Mouse (Mus musculus) midbrain, embryonic 14.5 days (tissue): ENCODE results near the gene Art4. TPM values are rescaled to one million over a fixed set of nuclear protein-coding genes. Genes with fewer than 3 reads are reported as not detected.

Experiments
- ATAC-seq: fragments of 200-750 bp; cut with Nextera tagmentation; 2 replicates; pipeline ENCODE4 v1.8.0; 2017; ENCODE audit warnings: moderate number of reproducible peaks, moderate library complexity; ENCODE audit not compliant: low FRiP score, low TSS enrichment
- DNase-seq: peaks from one replicate; pipeline ENCODE4 v3.0.0-alpha.2; 2015
- H3K27ac ChIP-seq: fragments of 300-500 bp; sonication (generic); replicated peaks from 2 replicates; pipeline ENCODE4 v1.5.1; 2014; ENCODE audit warnings: mild to moderate bottlenecking, low read depth, low read length, moderate library complexity
- H3K27me3 ChIP-seq: fragments of 300-500 bp; sonication (generic); 2 replicates; pipeline ENCODE4 v1.6.1; 2014; ENCODE audit warnings: low read length, control low read depth, mixed read lengths; ENCODE audit not compliant: control insufficient read depth, insufficient read depth
- H3K36me3 ChIP-seq: fragments of 300-500 bp; sonication (generic); 2 replicates; pipeline ENCODE4 v1.6.1; 2014; ENCODE audit warnings: low read length, control low read depth; ENCODE audit not compliant: control insufficient read depth, insufficient read depth
- H3K4me1 ChIP-seq: fragments of 300-500 bp; sonication (generic); 2 replicates; pipeline ENCODE4 v1.6.1; 2014; ENCODE audit warnings: mild to moderate bottlenecking, antibody characterized with exemption, low read length, control low read depth; ENCODE audit not compliant: control insufficient read depth, insufficient read depth
- H3K4me2 ChIP-seq: fragments of 300-500 bp; sonication (generic); 2 replicates; pipeline ENCODE4 v1.6.1; 2014; ENCODE audit warnings: mild to moderate bottlenecking, low read length, moderate library complexity
- H3K4me3 ChIP-seq: fragments of 300-500 bp; sonication (generic); replicated peaks from 2 replicates; pipeline ENCODE4 v1.5.1; 2014; ENCODE audit warnings: low read depth, low read length
- H3K9ac ChIP-seq: fragments of 300-500 bp; sonication (generic); replicated peaks from 2 replicates; pipeline ENCODE4 v1.6.1; 2014; ENCODE audit warnings: mild to moderate bottlenecking, low read length, moderate library complexity
- H3K9me3 ChIP-seq: fragments of 300-500 bp; sonication (generic); 2 replicates; pipeline ENCODE4 v1.6.1; 2016; ENCODE audit warnings: low read length, control low read depth, mixed read lengths; ENCODE audit not compliant: control insufficient read depth
- WGBS: fragments of 180-500 bp; shearing (Covaris S2); extraction: QIAGEN DNeasy Blood & Tissue Kit; methylation state at CpG from one replicate; pipeline ENCODE4 v1.1.7; 2014; 5-methylcytosine and 5-hydroxymethylcytosine counted together
- microRNA-seq: library from miRNA; unstranded; fragments of <30 nt; microRNA quantifications from one replicate; pipeline ENCODE4, GENCODE M21; 2016
- polyA plus RNA-seq: library from polyadenylated mRNA; unstranded; fragments of >200 nt; fragmentation: Nextera tagmentation; extraction: Ambion mirVana; gene quantifications from 2 replicates; pipeline ENCODE4 v1.2.1, GENCODE M21; 2014

Gene Art4
- polyA plus RNA-seq, 1 experiment from 2014 or later = not detected

- Histone ChIP-seq H3K36me3 (no peaks in the 10 kb centered on the region), H3K4me1 (peaks cover 26% of the 10 kb centered on the region), H3K9me3 (no peaks in the 10 kb centered on the region), H3K27ac (peak overlapping the region; percentile 99), H3K27me3 (no peaks in the 10 kb centered on the region), H3K4me3 (peak overlapping the region; percentile 60), H3K4me2 (peak overlapping the region; percentile 80), H3K9ac (no peak overlapping the region)
- WGBS = 31% methylated on average over 9 of the region's 9 CpGs
- ATAC-seq (no peak), DNase-seq (no peak)
Observed at GRCm38 (mm10) chr6:136804705-136805408, 52.7 kb downstream of the Art4 start.

- Histone ChIP-seq H3K4me2 (peak within 1 kb of the TSS; percentile 80), H3K27me3 (no peaks in the 10 kb centered on the region), H3K4me1 (peaks cover 22% of the 10 kb centered on the region), H3K9ac (peak within 1 kb of the TSS; percentile 87), H3K27ac (peak within 1 kb of the TSS; percentile 99), H3K9me3 (no peaks in the 10 kb centered on the region), H3K36me3 (no peaks in the 10 kb centered on the region), H3K4me3 (peak within 1 kb of the TSS; percentile 60)
- WGBS = under 1% methylated on average over 50 of the region's 50 CpGs
- ATAC-seq (peak; percentile 69), DNase-seq (peak; percentile 96)
Observed at GRCm38 (mm10) chr6:136803739-136804633, 53.5 kb downstream of the Art4 start, which contains the start of gene Hist4h4. Hist4h4 (minus strand) TSS chr6:136804415.

GRCm38 (mm10) chr6:136803093-136803738, 54.3 kb downstream of the Art4 start:
- peak overlapping the region; percentile 80 for H3K4me2 ChIP-seq
- WGBS = 24% methylated on average over 12 of the region's 12 CpGs
- ATAC-seq = no peak

GRCm38 (mm10) chr6:136801274-136801673, 56.3 kb downstream of the Art4 start:
- no peak overlapping the region for H3K4me2 ChIP-seq
- peaks cover 11% of the 10 kb centered on the region; the same call in 1 of the 2 replicates for H3K4me1 ChIP-seq
- no peaks in the 10 kb centered on the region for H3K9me3 ChIP-seq
- H3K27ac ChIP-seq = no peak overlapping the region
- DNase-seq = no peak
- H3K27me3 ChIP-seq = no peaks in the 10 kb centered on the region
- no peak overlapping the region for H3K9ac ChIP-seq
- no peak overlapping the region for H3K4me3 ChIP-seq
- WGBS = 88% methylated on average over 6 of the region's 6 CpGs
- ATAC-seq = no peak
- H3K36me3 ChIP-seq = no peaks in the 10 kb centered on the region

More at GRCm38 (mm10) chr6:136803093-136803738, 54.3 kb downstream of the Art4 start:
- H3K4me1 ChIP-seq = peaks cover 18% of the 10 kb centered on the region
- no peaks in the 10 kb centered on the region for H3K36me3 ChIP-seq
- no peaks in the 10 kb centered on the region for H3K9me3 ChIP-seq
- H3K4me3 ChIP-seq = peak overlapping the region; percentile 60
- no peaks in the 10 kb centered on the region for H3K27me3 ChIP-seq
- peak overlapping the region; percentile 87; the same call in 1 of the 2 replicates for H3K9ac ChIP-seq
- DNase-seq = no peak
- H3K27ac ChIP-seq = peak overlapping the region; percentile 99

GRCm38 (mm10) chr6:136800710-136801109, 56.8 kb downstream of the Art4 start:
- Histone ChIP-seq H3K9me3 (no peaks in the 10 kb centered on the region), H3K4me3 (no peak overlapping the region), H3K27me3 (no peaks in the 10 kb centered on the region), H3K9ac (no peak overlapping the region), H3K4me1 (peaks cover 11% of the 10 kb centered on the region; the same call in 1 of the 2 replicates), H3K36me3 (no peaks in the 10 kb centered on the region), H3K4me2 (no peak overlapping the region), H3K27ac (no peak overlapping the region)
- WGBS = 91% methylated on average over 8 of the region's 8 CpGs
- ATAC-seq = no peak
- DNase-seq = no peak

Small RNA genes within 50 kb of the gene (microRNA-seq; reads per million reads assigned to microRNA genes)
- gene Gm44364 = not detected

Other genes starting within 250 kb of the Art4 start
- gene Plbd1, start 195.8 kb downstream of the Art4 start, polyA plus RNA-seq = 0.20 and 0.50 TPM in 2 replicates
- gene Gucy2c, start 76.0 kb downstream of the Art4 start, polyA plus RNA-seq = 0.62 and 1.1 TPM in 2 replicates
- 1.2 TPM in 2 replicates for gene Hist4h4, start 53.3 kb downstream of the Art4 start, polyA plus RNA-seq
- gene H2afj, start 49.5 kb downstream of the Art4 start, polyA plus RNA-seq = 101 and 116 TPM in 2 replicates
- 1.2 and 1.6 TPM in 2 replicates for gene BC049715, start 30.1 kb downstream of the Art4 start, polyA plus RNA-seq
- 65.6 and 88.1 TPM in 2 replicates for gene Wbp11, start 29.5 kb downstream of the Art4 start, polyA plus RNA-seq
- gene Smco3, start 22.3 kb downstream of the Art4 start, polyA plus RNA-seq = 0.14 and 0.34 TPM in 2 replicates
- gene Mgp, start 18.1 kb upstream of the Art4 start, polyA plus RNA-seq = 0.65 and 3.5 TPM in 2 replicates
- gene Erp27, start 64.4 kb upstream of the Art4 start, polyA plus RNA-seq = not detected in 2 replicates
- not detected in 2 replicates for gene Pde6h, start 66.1 kb upstream of the Art4 start, polyA plus RNA-seq
- 7.0 and 16.6 TPM in 2 replicates for gene Arhgdib, start 84.2 kb upstream of the Art4 start, polyA plus RNA-seq